Comparison of ENCODE assay signal across 25 mouse cellular contexts in genomic region chr5:52587291-52587733, GRCm38 (mm10). TPM values are rescaled to one million over a fixed set of nuclear protein-coding genes. Genes with fewer than 3 reads are reported as not detected.
A peak's percentile ranks its signal among the peaks of the same experiment; 100 is the strongest.
DNase-seq lines count a peak whose midpoint lies in the region; ATAC-seq lines count a peak whose summit lies in the region.
"Had no signal": no experiment of that assay in that cellular context is flagged by ENCODE, and none has a peak within 500 bp of the region (broad histone marks: within the 10 kb centered on the region; RNA-seq: fewer than 3 reads in every experiment).

No protein-coding gene starts in this region.

- H3K27ac ChIP-seq in heart, embryonic 12.5 days (ENCODE audit: poor library complexity, severe bottlenecking), result no peak overlapping the region
- H3K27ac ChIP-seq in lung, embryonic 16.5 days (ENCODE audit: low read length), result no peak overlapping the region; the same call in 1 of the 2 replicates
- H3K27ac ChIP-seq: embryonic facial prominence, embryonic 12.5 days; forebrain, embryonic 15.5 days; hindbrain, postnatal 0 days; liver, embryonic 14.5 days had no signal

- no peaks in the 10 kb centered on the region for H3K9me3 ChIP-seq in heart, embryonic 12.5 days (replicated peaks)
- no peaks in the 10 kb centered on the region for H3K9me3 ChIP-seq in lung, embryonic 16.5 days (ENCODE audit: control insufficient read depth, low read length)
- H3K9me3 ChIP-seq: embryonic facial prominence, embryonic 12.5 days; forebrain, embryonic 15.5 days had no signal

- no peak overlapping the region for H3K9ac ChIP-seq in heart, embryonic 12.5 days
- no peak overlapping the region for H3K9ac ChIP-seq in lung, embryonic 16.5 days (ENCODE audit: low read length)
- H3K9ac ChIP-seq: embryonic facial prominence, embryonic 12.5 days; forebrain, embryonic 15.5 days; liver, embryonic 14.5 days had no signal

- ATAC-seq in heart, embryonic 12.5 days (ENCODE audit: insufficient number of reproducible peaks, low FRiP score), result no peak
- peak; percentile 87 for ATAC-seq in lung, embryonic 16.5 days (ENCODE audit: low read depth)
- ATAC-seq: forebrain, embryonic 15.5 days; hindbrain, postnatal 0 days; midbrain, embryonic 16.5 days; Patski had no signal

- H3K27me3 ChIP-seq in heart, embryonic 12.5 days (replicated peaks), result peaks cover 4% of the 10 kb centered on the region; the same call in 1 of the 2 replicates
- H3K27me3 ChIP-seq in lung, embryonic 16.5 days (ENCODE audit: control insufficient read depth, insufficient read depth, low read depth, low read length), result no peaks in the 10 kb centered on the region
- H3K27me3 ChIP-seq: embryonic facial prominence, embryonic 12.5 days; forebrain, embryonic 15.5 days; Patski had no signal

- intact Hi-C loops in heart, postnatal 10 days (cut with DNase I), result no loop called here

- no peaks in the 10 kb centered on the region for H3K36me3 ChIP-seq in heart, embryonic 12.5 days
- H3K36me3 ChIP-seq in lung, embryonic 16.5 days (ENCODE audit: control insufficient read depth, insufficient read depth, low read length), result no peaks in the 10 kb centered on the region
- H3K36me3 ChIP-seq: embryonic facial prominence, embryonic 12.5 days; forebrain, embryonic 15.5 days had no signal

- no peaks in the 10 kb centered on the region for H3K4me1 ChIP-seq in heart, embryonic 12.5 days (replicated peaks)
- peaks cover 7% of the 10 kb centered on the region for H3K4me1 ChIP-seq in lung, embryonic 16.5 days (replicated peaks; ENCODE audit: control insufficient read depth, insufficient read depth, low read length)
- H3K4me1 ChIP-seq: embryonic facial prominence, embryonic 12.5 days; forebrain, embryonic 15.5 days had no signal

- DNase-seq in heart, postnatal 10 days, result peak; percentile 32 to 36
- DNase-seq in fat pad, adult 2 months (ENCODE audit: extremely low read depth, low read depth, low spot score), result peak; percentile 62
- DNase-seq in skeletal muscle tissue, adult 2 months (ENCODE audit: low read depth, low spot score), result peak; percentile 45
- DNase-seq in yolk sac, embryonic 10.5 days (ENCODE audit: low spot score), result no peak
- DNase-seq in cerebellum, adult 9-11 months, result no peak
- DNase-seq in urinary bladder, postnatal 25 days (ENCODE audit: low spot score), result no peak
- DNase-seq: adrenal gland, postnatal 14 days; cerebellum, postnatal 10 days; gastrocnemius, postnatal 14 days; heart, postnatal 14 days; kidney, adult 11 months; kidney, postnatal 10 days; layer of hippocampus, postnatal 36 days; retina, postnatal 1 day; thymus, postnatal 25 days had no signal

- 69% methylated on average over 9 of the region's 9 CpGs for WGBS in heart, embryonic 12.5 days
- WGBS in lung, embryonic 16.5 days, result 38% methylated on average over 9 of the region's 9 CpGs

- no peak overlapping the region for H3K4me2 ChIP-seq in heart, embryonic 12.5 days
- no peak overlapping the region for H3K4me2 ChIP-seq in lung, embryonic 16.5 days (ENCODE audit: low read depth, low read length)
- H3K4me2 ChIP-seq: embryonic facial prominence, embryonic 12.5 days; forebrain, embryonic 15.5 days had no signal

- H3K4me3 ChIP-seq in heart, embryonic 12.5 days, result no peak overlapping the region
- no peak overlapping the region for H3K4me3 ChIP-seq in lung, embryonic 16.5 days (ENCODE audit: low read length)
- H3K4me3 ChIP-seq: embryonic facial prominence, embryonic 12.5 days; erythroblast, embryonic 14.5 days; forebrain, embryonic 15.5 days had no signal

RNA-seq across cellular contexts. Expression of gene Lgi2, which starts 21.1 kb away (rescaled TPM):
- 1 to 10 TPM; 1.3 to 1.4 TPM for total RNA-seq in heart, postnatal 10 days (2021)
- polyA plus RNA-seq in heart, embryonic 12.5 days (2016; fragmentation: Nextera tagmentation; extraction: Ambion mirVana), result 3.8 TPM in 2 replicates
- 1.4 and 1.6 TPM in 2 replicates for polyA plus RNA-seq in lung, embryonic 16.5 days (2015; fragmentation: Nextera tagmentation; extraction: Ambion mirVana)
- total RNA-seq: megakaryocyte-erythroid progenitor cell, adult 5-6 weeks had no signal
- polyA plus RNA-seq: erythroblast, embryonic 14.5 days had no signal

Comparison
In these comparisons a context has a peak if more than half of its experiments do, and no peak if none do; other contexts are left out.
1. DNase-seq: peak in heart, postnatal 10 days (2 of 2), fat pad, adult 2 months (single experiment) and skeletal muscle tissue, adult 2 months (single experiment); none in yolk sac, embryonic 10.5 days (single experiment), cerebellum, adult 9-11 months (single experiment) and urinary bladder, postnatal 25 days (single experiment).